Mouse (Mus musculus): Measurements from ENCODE around the gene Isg20l2. TPM values are rescaled to one million over a fixed set of nuclear protein-coding genes. Genes with fewer than 3 reads are reported as not detected.
"Not testable (repeated sequence)": the region's sequence is repeated elsewhere in the genome, so short reads cannot be mapped to it uniquely, and the experiment has no call there.

Isg20l2 gene
- 25.0 and 30.2 TPM in 2 replicates for polyA plus RNA-seq (2014; fragmentation: Nextera tagmentation; extraction: Ambion mirVana)

GRCm38 (mm10) chr3:87930078-87930795 lies at the start of gene Isg20l2, which contains the start of gene Rrnad1:
Gene Isg20l2, plus strand, starts transcription at chr3:87930314.
Gene Rrnad1, minus strand, starts transcription at chr3:87930717.
- Histone ChIP-seq H3K4me3 (ENCODE audit: low read depth, low read length) (peak within 1 kb of the TSS; percentile 70), H3K9me3 (replicated peaks; ENCODE audit: control insufficient read depth, low read length) (no peaks in the 10 kb centered on the region), H3K4me1 (ENCODE audit: control insufficient read depth, insufficient read depth, low read length) (peaks cover 13% of the 10 kb centered on the region), H3K36me3 (ENCODE audit: control insufficient read depth, insufficient read depth, low read length) (peaks cover 28% of the 10 kb centered on the region), H3K27me3 (ENCODE audit: control insufficient read depth, insufficient read depth, low read length) (no peaks in the 10 kb centered on the region), H3K4me2 (peak within 1 kb of the TSS; percentile 87), H3K9ac (ENCODE audit: low read depth, low read length) (peak within 1 kb of the TSS; percentile 97), H3K27ac (ENCODE audit: low read depth, low read length) (peak within 1 kb of the TSS; percentile 76)
- ATAC-seq (replicated peaks; ENCODE audit: insufficient number of reproducible peaks, low FRiP score, low TSS enrichment) = peak; percentile 96
- under 1% methylated on average over 61 of the region's 78 CpGs for WGBS (ENCODE audit: insufficient replicate concordance)

GRCm38 (mm10) chr3:87884291-87884690 lies 45.8 kb upstream of the Isg20l2 start:
- WGBS (ENCODE audit: insufficient replicate concordance) = 3% methylated on average over 3 of the region's 3 CpGs
- H3K4me3 ChIP-seq (ENCODE audit: low read depth, low read length) = peak overlapping the region; percentile 90
- no peaks in the 10 kb centered on the region for H3K27me3 ChIP-seq (ENCODE audit: control insufficient read depth, insufficient read depth, low read length)
- H3K9ac ChIP-seq (ENCODE audit: low read depth, low read length) = peak overlapping the region; percentile 95
- peak overlapping the region; percentile 92; the same call in 1 of the 2 replicates for H3K27ac ChIP-seq (ENCODE audit: low read depth, low read length)
- H3K36me3 ChIP-seq (ENCODE audit: control insufficient read depth, insufficient read depth, low read length) = peaks cover 5% of the 10 kb centered on the region; the same call in 1 of the 2 replicates
- peaks cover 17% of the 10 kb centered on the region for H3K4me1 ChIP-seq (ENCODE audit: control insufficient read depth, insufficient read depth, low read length)
- H3K4me2 ChIP-seq = peak overlapping the region; percentile 96
- H3K9me3 ChIP-seq (replicated peaks; ENCODE audit: control insufficient read depth, low read length) = 0 out of 2 replicates have a peak, but pooled peaks cover 2% of the 10 kb centered on the region
- no peak for ATAC-seq (replicated peaks; ENCODE audit: insufficient number of reproducible peaks, low FRiP score, low TSS enrichment)

- Histone ChIP-seq H3K27ac (ENCODE audit: low read depth, low read length) (peak overlapping the region; percentile 92), H3K9me3 (replicated peaks; ENCODE audit: control insufficient read depth, low read length) (0 out of 2 replicates have a peak, but pooled peaks cover 2% of the 10 kb centered on the region), H3K4me3 (ENCODE audit: low read depth, low read length) (peak overlapping the region; percentile 90), H3K4me2 (peak overlapping the region; percentile 96), H3K9ac (ENCODE audit: low read depth, low read length) (peak overlapping the region; percentile 95), H3K4me1 (ENCODE audit: control insufficient read depth, insufficient read depth, low read length) (peaks cover 17% of the 10 kb centered on the region), H3K27me3 (ENCODE audit: control insufficient read depth, insufficient read depth, low read length) (no peaks in the 10 kb centered on the region), H3K36me3 (ENCODE audit: control insufficient read depth, insufficient read depth, low read length) (peaks cover 5% of the 10 kb centered on the region; the same call in 1 of the 2 replicates)
- under 1% methylated on average over 27 of the region's 28 CpGs for WGBS (ENCODE audit: insufficient replicate concordance)
- peak; percentile 11; the same call in 1 of the 2 replicates for ATAC-seq (replicated peaks; ENCODE audit: insufficient number of reproducible peaks, low FRiP score, low TSS enrichment)
Observed at GRCm38 (mm10) chr3:87884708-87885251, 45.3 kb upstream of the Isg20l2 start.

- Histone ChIP-seq H3K4me2 (peak within 1 kb of the TSS; percentile 96), H3K9ac (ENCODE audit: low read depth, low read length) (peak within 1 kb of the TSS; percentile 95), H3K36me3 (ENCODE audit: control insufficient read depth, insufficient read depth, low read length) (peaks cover 3% of the 10 kb centered on the region; the same call in 1 of the 2 replicates), H3K4me1 (ENCODE audit: control insufficient read depth, insufficient read depth, low read length) (peaks cover 17% of the 10 kb centered on the region), H3K27ac (ENCODE audit: low read depth, low read length) (peak within 1 kb of the TSS; percentile 92), H3K9me3 (replicated peaks; ENCODE audit: control insufficient read depth, low read length) (0 out of 2 replicates have a peak, but pooled peaks cover 2% of the 10 kb centered on the region), H3K27me3 (ENCODE audit: control insufficient read depth, insufficient read depth, low read length) (no peaks in the 10 kb centered on the region), H3K4me3 (ENCODE audit: low read depth, low read length) (peak within 1 kb of the TSS; percentile 90)
- peak; percentile 97 for ATAC-seq (replicated peaks; ENCODE audit: insufficient number of reproducible peaks, low FRiP score, low TSS enrichment)
- 0% methylated on average over 33 of the region's 33 CpGs for WGBS (ENCODE audit: insufficient replicate concordance)
Observed at GRCm38 (mm10) chr3:87885281-87886003, 44.7 kb upstream of the Isg20l2 start, which contains the start of gene Prcc. Gene Prcc, minus strand, starts transcription at chr3:87885608.

GRCm38 (mm10) chr3:87886004-87886365 lies 44.1 kb upstream of the Isg20l2 start:
- Histone ChIP-seq H3K36me3 (ENCODE audit: control insufficient read depth, insufficient read depth, low read length) (no peaks in the 10 kb centered on the region), H3K4me1 (ENCODE audit: control insufficient read depth, insufficient read depth, low read length) (peaks cover 17% of the 10 kb centered on the region), H3K27me3 (ENCODE audit: control insufficient read depth, insufficient read depth, low read length) (no peaks in the 10 kb centered on the region), H3K4me2 (peak overlapping the region; percentile 60), H3K4me3 (ENCODE audit: low read depth, low read length) (peak overlapping the region; percentile 90), H3K9ac (ENCODE audit: low read depth, low read length) (0 out of 2 replicates have a peak overlapping the region, but pooled peaks have one; percentile 50), H3K9me3 (replicated peaks; ENCODE audit: control insufficient read depth, low read length) (0 out of 2 replicates have a peak, but pooled peaks cover 2% of the 10 kb centered on the region), H3K27ac (ENCODE audit: low read depth, low read length) (no peak overlapping the region)
- no peak for ATAC-seq (replicated peaks; ENCODE audit: insufficient number of reproducible peaks, low FRiP score, low TSS enrichment)
- WGBS (ENCODE audit: insufficient replicate concordance) = 12% methylated on average over 10 of the region's 10 CpGs

GRCm38 (mm10) chr3:87886416-87886815 lies 43.7 kb upstream of the Isg20l2 start:
- Histone ChIP-seq H3K9ac (ENCODE audit: low read depth, low read length) (no peak overlapping the region), H3K9me3 (replicated peaks; ENCODE audit: control insufficient read depth, low read length) (0 out of 2 replicates have a peak, but pooled peaks cover 2% of the 10 kb centered on the region), H3K27ac (ENCODE audit: low read depth, low read length) (no peak overlapping the region), H3K4me2 (peak overlapping the region; percentile 60), H3K36me3 (ENCODE audit: control insufficient read depth, insufficient read depth, low read length) (no peaks in the 10 kb centered on the region), H3K27me3 (ENCODE audit: control insufficient read depth, insufficient read depth, low read length) (no peaks in the 10 kb centered on the region), H3K4me3 (ENCODE audit: low read depth, low read length) (peak overlapping the region; percentile 90; the same call in 1 of the 2 replicates), H3K4me1 (ENCODE audit: control insufficient read depth, insufficient read depth, low read length) (peaks cover 17% of the 10 kb centered on the region)
- 87% methylated on average over 6 of the region's 6 CpGs for WGBS (ENCODE audit: insufficient replicate concordance)
- no peak for ATAC-seq (replicated peaks; ENCODE audit: insufficient number of reproducible peaks, low FRiP score, low TSS enrichment)

GRCm38 (mm10) chr3:87887400-87887799 lies 42.7 kb upstream of the Isg20l2 start:
- not testable (repeated sequence) for ATAC-seq (replicated peaks; ENCODE audit: insufficient number of reproducible peaks, low FRiP score, low TSS enrichment); H3K4me3 ChIP-seq (ENCODE audit: low read depth, low read length); H3K27me3 ChIP-seq (ENCODE audit: control insufficient read depth, insufficient read depth, low read length); H3K9me3 ChIP-seq (replicated peaks; ENCODE audit: control insufficient read depth, low read length); H3K36me3 ChIP-seq (ENCODE audit: control insufficient read depth, insufficient read depth, low read length); H3K9ac ChIP-seq (ENCODE audit: low read depth, low read length); H3K27ac ChIP-seq (ENCODE audit: low read depth, low read length); H3K4me2 ChIP-seq
- 81% methylated on average over 4 of the region's 4 CpGs for WGBS (ENCODE audit: insufficient replicate concordance)
- peaks cover 17% of the 10 kb centered on the region for H3K4me1 ChIP-seq (ENCODE audit: control insufficient read depth, insufficient read depth, low read length)

GRCm38 (mm10) chr3:87891481-87891880 lies 38.6 kb upstream of the Isg20l2 start:
- no peak for ATAC-seq (replicated peaks; ENCODE audit: insufficient number of reproducible peaks, low FRiP score, low TSS enrichment)
- H3K9ac ChIP-seq (ENCODE audit: low read depth, low read length) = no peak overlapping the region
- 69% methylated on average over 3 of the region's 3 CpGs for WGBS (ENCODE audit: insufficient replicate concordance)

More at GRCm38 (mm10) chr3:87891481-87891880, 38.6 kb upstream of the Isg20l2 start:
- H3K9me3 ChIP-seq (replicated peaks; ENCODE audit: control insufficient read depth, low read length) = 0 out of 2 replicates have a peak, but pooled peaks cover 2% of the 10 kb centered on the region
- H3K4me2 ChIP-seq = no peak overlapping the region
- H3K27me3 ChIP-seq (ENCODE audit: control insufficient read depth, insufficient read depth, low read length) = no peaks in the 10 kb centered on the region
- no peaks in the 10 kb centered on the region for H3K4me1 ChIP-seq (ENCODE audit: control insufficient read depth, insufficient read depth, low read length)
- no peaks in the 10 kb centered on the region for H3K36me3 ChIP-seq (ENCODE audit: control insufficient read depth, insufficient read depth, low read length)
- no peak overlapping the region for H3K4me3 ChIP-seq (ENCODE audit: low read depth, low read length)
- H3K27ac ChIP-seq (ENCODE audit: low read depth, low read length) = no peak overlapping the region

Data from heart, embryonic 11.5 days (tissue).